Mouse (Mus musculus): ENCODE data around the gene Ctnna2. TPM values are rescaled to one million over a fixed set of nuclear protein-coding genes. Genes with fewer than 3 reads are reported as not detected.

Ctnna2 gene
- polyA plus RNA-seq, 1 experiment, result not detected

GRCm38 (mm10) chr6:77098540-77098939 is 881.0 kb downstream of the Ctnna2 start:
- Histone ChIP-seq H3K27me3 (replicated peaks) (no peaks in the 10 kb centered on the region), H3K36me3 (replicated peaks; ENCODE audit: low read length) (no peaks in the 10 kb centered on the region), H3K4me3 (replicated peaks) (no peak overlapping the region), H3K9me3 (no peaks in the 10 kb centered on the region), H3K4me1 (no peaks in the 10 kb centered on the region)
- TF ChIP-seq FLI1 (IDR thresholded peaks at IDR 0.05; ENCODE audit: low read length), result no peak
- TF ChIP-seq GATA1 (IDR thresholded peaks at IDR 0.05; ENCODE audit: borderline replicate concordance, low read length), result no peak

GRCm38 (mm10) chr6:77075396-77076376 is 903.8 kb downstream of the Ctnna2 start:
- Histone ChIP-seq H3K36me3 (replicated peaks; ENCODE audit: low read length) (no peaks in the 10 kb centered on the region), H3K4me3 (replicated peaks) (no peak overlapping the region), H3K27me3 (replicated peaks) (no peaks in the 10 kb centered on the region), H3K4me1 (no peaks in the 10 kb centered on the region), H3K9me3 (peaks cover 7% of the 10 kb centered on the region; the same call in 1 of the 2 replicates)
- TF ChIP-seq GATA1 (IDR thresholded peaks at IDR 0.05; ENCODE audit: borderline replicate concordance, low read length) (no peak), FLI1 (IDR thresholded peaks at IDR 0.05; ENCODE audit: low read length) (no peak)

GRCm38 (mm10) chr6:77069595-77069994 is 909.9 kb downstream of the Ctnna2 start:
- Histone ChIP-seq H3K36me3 (replicated peaks; ENCODE audit: low read length) (no peaks in the 10 kb centered on the region), H3K27me3 (replicated peaks) (no peaks in the 10 kb centered on the region), H3K4me1 (no peaks in the 10 kb centered on the region), H3K9me3 (no peaks in the 10 kb centered on the region), H3K4me3 (replicated peaks) (no peak overlapping the region)
- TF ChIP-seq FLI1 (IDR thresholded peaks at IDR 0.05; ENCODE audit: low read length) (no peak), GATA1 (IDR thresholded peaks at IDR 0.05; ENCODE audit: borderline replicate concordance, low read length) (no peak)

- TF ChIP-seq FLI1 (IDR thresholded peaks at IDR 0.05; ENCODE audit: low read length), result no peak
- TF ChIP-seq GATA1 (IDR thresholded peaks at IDR 0.05; ENCODE audit: borderline replicate concordance, low read length), result no peak
- Histone ChIP-seq H3K36me3 (replicated peaks; ENCODE audit: low read length) (no peaks in the 10 kb centered on the region), H3K9me3 (no peaks in the 10 kb centered on the region), H3K4me3 (replicated peaks) (no peak overlapping the region), H3K4me1 (no peaks in the 10 kb centered on the region), H3K27me3 (replicated peaks) (no peaks in the 10 kb centered on the region)
These were observed 928.8 kb downstream of the Ctnna2 start for GRCm38 (mm10) chr6:77050690-77051089.

GRCm38 (mm10) chr6:77050193-77050592 is 929.3 kb downstream of the Ctnna2 start:
- Histone ChIP-seq H3K36me3 (replicated peaks; ENCODE audit: low read length) (no peaks in the 10 kb centered on the region), H3K9me3 (no peaks in the 10 kb centered on the region), H3K4me3 (replicated peaks) (no peak overlapping the region), H3K4me1 (no peaks in the 10 kb centered on the region), H3K27me3 (replicated peaks) (no peaks in the 10 kb centered on the region)
- TF ChIP-seq GATA1 (IDR thresholded peaks at IDR 0.05; ENCODE audit: borderline replicate concordance, low read length) (no peak), FLI1 (IDR thresholded peaks at IDR 0.05; ENCODE audit: low read length) (no peak)

- no peak for TF ChIP-seq GATA1 (IDR thresholded peaks at IDR 0.05; ENCODE audit: borderline replicate concordance, low read length)
- no peak for TF ChIP-seq FLI1 (IDR thresholded peaks at IDR 0.05; ENCODE audit: low read length)
- Histone ChIP-seq H3K9me3 (no peaks in the 10 kb centered on the region), H3K36me3 (replicated peaks; ENCODE audit: low read length) (no peaks in the 10 kb centered on the region), H3K4me1 (no peaks in the 10 kb centered on the region), H3K27me3 (replicated peaks) (no peaks in the 10 kb centered on the region), H3K4me3 (replicated peaks) (no peak overlapping the region)
These were observed 931.9 kb downstream of the Ctnna2 start for GRCm38 (mm10) chr6:77047568-77047967.

GRCm38 (mm10) chr6:77025066-77025465 is 954.4 kb downstream of the Ctnna2 start:
- no peak for TF ChIP-seq FLI1 (IDR thresholded peaks at IDR 0.05; ENCODE audit: low read length)
- TF ChIP-seq GATA1 (IDR thresholded peaks at IDR 0.05; ENCODE audit: borderline replicate concordance, low read length), result no peak
- Histone ChIP-seq H3K4me1 (no peaks in the 10 kb centered on the region), H3K36me3 (replicated peaks; ENCODE audit: low read length) (no peaks in the 10 kb centered on the region), H3K4me3 (replicated peaks) (no peak overlapping the region), H3K9me3 (no peaks in the 10 kb centered on the region), H3K27me3 (replicated peaks) (no peaks in the 10 kb centered on the region)

GRCm38 (mm10) chr6:77013194-77013593 is 966.3 kb downstream of the Ctnna2 start:
- no peaks in the 10 kb centered on the region for H3K4me1 ChIP-seq
- TF ChIP-seq FLI1 (IDR thresholded peaks at IDR 0.05; ENCODE audit: low read length), result no peak
- TF ChIP-seq GATA1 (IDR thresholded peaks at IDR 0.05; ENCODE audit: borderline replicate concordance, low read length), result no peak

GRCm38 (mm10) chr6:77011001-77011400 is 968.5 kb downstream of the Ctnna2 start:
- H3K27me3 ChIP-seq (replicated peaks), result no peaks in the 10 kb centered on the region
- H3K9me3 ChIP-seq, result no peaks in the 10 kb centered on the region
- H3K36me3 ChIP-seq (replicated peaks; ENCODE audit: low read length), result no peaks in the 10 kb centered on the region
- TF ChIP-seq GATA1 (IDR thresholded peaks at IDR 0.05; ENCODE audit: borderline replicate concordance, low read length) (no peak), FLI1 (IDR thresholded peaks at IDR 0.05; ENCODE audit: low read length) (no peak)
- H3K4me3 ChIP-seq (replicated peaks), result no peak overlapping the region
- H3K4me1 ChIP-seq, result no peaks in the 10 kb centered on the region

More at GRCm38 (mm10) chr6:77013194-77013593, 966.3 kb downstream of the Ctnna2 start:
- H3K27me3 ChIP-seq (replicated peaks), result no peaks in the 10 kb centered on the region
- H3K9me3 ChIP-seq, result no peaks in the 10 kb centered on the region
- no peak overlapping the region for H3K4me3 ChIP-seq (replicated peaks)
- H3K36me3 ChIP-seq (replicated peaks; ENCODE audit: low read length), result no peaks in the 10 kb centered on the region

- Histone ChIP-seq H3K27me3 (replicated peaks) (no peaks in the 10 kb centered on the region), H3K9me3 (peaks cover 3% of the 10 kb centered on the region; the same call in 1 of the 2 replicates)
These were observed 987.4 kb downstream of the Ctnna2 start for GRCm38 (mm10) chr6:76992128-76992527.

More at GRCm38 (mm10) chr6:76992128-76992527, 987.4 kb downstream of the Ctnna2 start:
- no peak overlapping the region for H3K4me3 ChIP-seq (replicated peaks)
- H3K4me1 ChIP-seq, result no peaks in the 10 kb centered on the region
- no peaks in the 10 kb centered on the region for H3K36me3 ChIP-seq (replicated peaks; ENCODE audit: low read length)
- TF ChIP-seq GATA1 (IDR thresholded peaks at IDR 0.05; ENCODE audit: borderline replicate concordance, low read length) (no peak), FLI1 (IDR thresholded peaks at IDR 0.05; ENCODE audit: low read length) (no peak)
